Mouse (Mus musculus): ENCODE measurements around the gene Serpinb6e.

Gene Serpinb6e

GRCm38 (mm10) chr13:33843308-33843707, at the start of gene Serpinb6e:
Gene Serpinb6e, minus strand, starts transcription at chr13:33843408.
- DNase-seq, result no peak

- no peak for DNase-seq
These were observed 12.5 kb downstream of the Serpinb6e start for GRCm38 (mm10) chr13:33830751-33831150.

- DNase-seq, result no peak
These were observed 19.8 kb downstream of the Serpinb6e start for GRCm38 (mm10) chr13:33823421-33823820.

- DNase-seq, result no peak
These were observed 21.6 kb downstream of the Serpinb6e start for GRCm38 (mm10) chr13:33821490-33822143.

Measured in cerebellum, postnatal 36 days (tissue).